Comparison of ENCODE assay signal across 24 mouse cellular contexts in the genomic region with DNA sequence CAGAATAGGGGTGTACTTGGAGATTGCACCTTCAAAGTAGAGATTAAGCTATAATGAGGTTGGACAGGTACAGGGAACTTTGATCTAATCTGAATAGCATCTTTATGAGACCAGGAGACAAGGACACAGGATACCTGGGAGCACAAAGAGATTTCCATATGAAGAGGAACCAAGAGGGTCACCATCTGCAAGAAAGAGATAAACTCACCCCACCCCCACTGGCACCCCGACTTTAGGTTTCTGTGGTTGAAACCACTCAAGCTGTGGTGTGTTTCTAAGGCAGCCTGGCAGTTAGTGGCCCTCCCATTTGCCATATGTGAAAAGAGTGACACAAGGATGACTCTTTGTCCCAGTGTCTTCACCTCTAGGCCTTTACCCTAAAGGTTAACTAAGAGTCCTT. TPM values are rescaled to one million over a fixed set of nuclear protein-coding genes. Genes with fewer than 3 reads are reported as not detected.
DNase-seq lines count a peak whose midpoint lies in the region; ATAC-seq and TF ChIP-seq lines count a peak whose summit lies in the region.
"Had no signal": no experiment of that assay in that cellular context is flagged by ENCODE, and none has a peak within 500 bp of the region (broad histone marks: within the 10 kb centered on the region; RNA-seq: fewer than 3 reads in every experiment).

No protein-coding gene starts in this region.

- no peaks in the 10 kb centered on the region for H3K36me3 ChIP-seq in liver, postnatal 0 days (replicated peaks; ENCODE audit: insufficient read depth, low read length)
- H3K36me3 ChIP-seq in liver, embryonic 11.5 days (ENCODE audit: control insufficient read depth, insufficient read depth, low read length), result no peaks in the 10 kb centered on the region
- H3K36me3 ChIP-seq: embryonic facial prominence, embryonic 15.5 days; forebrain, embryonic 10.5 days; heart, embryonic 15.5 days; hindbrain, embryonic 13.5 days had no signal

- 0 out of 2 replicates have a peak, but pooled peaks have one; percentile 19 for ATAC-seq in liver, postnatal 0 days
- no peak for ATAC-seq in liver, embryonic 11.5 days (replicated peaks; ENCODE audit: low FRiP score)
- ATAC-seq in megakaryocyte-erythroid progenitor cell, adult 5-6 weeks (replicated peaks; ENCODE audit: low FRiP score, low TSS enrichment, poor library complexity, severe bottlenecking), result peak; percentile 68
- ATAC-seq: forebrain, embryonic 14.5 days; hindbrain, postnatal 0 days had no signal

- TF ChIP-seq CTCF in liver, postnatal 0 days (IDR thresholded peaks at IDR 0.05; ENCODE audit: low read depth), result no peak

- H3K27me3 ChIP-seq in liver, postnatal 0 days (ENCODE audit: insufficient read depth, low read length), result no peaks in the 10 kb centered on the region
- H3K27me3 ChIP-seq in liver, embryonic 11.5 days (replicated peaks; ENCODE audit: control insufficient read depth, insufficient read depth, low read length), result no peaks in the 10 kb centered on the region
- H3K27me3 ChIP-seq: embryonic facial prominence, embryonic 15.5 days; heart, embryonic 15.5 days; hindbrain, embryonic 13.5 days had no signal

- H3K9me3 ChIP-seq in liver, postnatal 0 days (ENCODE audit: low read length), result no peaks in the 10 kb centered on the region
- H3K9me3 ChIP-seq in liver, embryonic 11.5 days (ENCODE audit: control insufficient read depth, low read length), result no peaks in the 10 kb centered on the region
- H3K9me3 ChIP-seq: embryonic facial prominence, embryonic 15.5 days; forebrain, embryonic 10.5 days; heart, embryonic 15.5 days; hindbrain, embryonic 13.5 days had no signal

- H3K4me1 ChIP-seq in liver, postnatal 0 days (ENCODE audit: insufficient read depth), result peaks cover 4% of the 10 kb centered on the region
- no peaks in the 10 kb centered on the region for H3K4me1 ChIP-seq in liver, embryonic 11.5 days (replicated peaks; ENCODE audit: control insufficient read depth, insufficient read depth, low read length)
- H3K4me1 ChIP-seq: embryonic facial prominence, embryonic 15.5 days; heart, embryonic 15.5 days; hindbrain, embryonic 13.5 days had no signal

- no peak overlapping the region for H3K27ac ChIP-seq in liver, postnatal 0 days (ENCODE audit: low read depth)
- H3K27ac ChIP-seq in liver, embryonic 11.5 days (ENCODE audit: low read depth, low read length), result no peak overlapping the region
- H3K27ac ChIP-seq: embryonic facial prominence, embryonic 15.5 days; forebrain, embryonic 10.5 days; heart, embryonic 15.5 days; hindbrain, embryonic 13.5 days; hindbrain, postnatal 0 days had no signal

- no peak overlapping the region for H3K4me2 ChIP-seq in liver, postnatal 0 days (ENCODE audit: low read depth, low read length)
- H3K4me2 ChIP-seq in liver, embryonic 11.5 days, result no peak overlapping the region
- H3K4me2 ChIP-seq: embryonic facial prominence, embryonic 15.5 days; heart, embryonic 11.5 days; heart, embryonic 15.5 days; hindbrain, embryonic 13.5 days had no signal

- 29% methylated on average over 1 of the region's 1 CpGs for WGBS in liver, postnatal 0 days (ENCODE audit: insufficient replicate concordance)
- 35% methylated on average over 1 of the region's 1 CpGs for WGBS in liver, embryonic 11.5 days

- TF ChIP-seq EP300 in liver, postnatal 0 days (IDR thresholded peaks at IDR 0.05; ENCODE audit: low read depth), result no peak

- H3K4me3 ChIP-seq in liver, postnatal 0 days (ENCODE audit: low read depth, low read length), result no peak overlapping the region
- H3K4me3 ChIP-seq in liver, embryonic 11.5 days (ENCODE audit: low read depth, low read length), result no peak overlapping the region
- H3K4me3 ChIP-seq: embryonic facial prominence, embryonic 15.5 days; erythroblast, embryonic 14.5 days; forebrain, embryonic 10.5 days; heart, embryonic 15.5 days; hindbrain, embryonic 13.5 days had no signal

- no peak overlapping the region for H3K9ac ChIP-seq in liver, postnatal 0 days (replicated peaks)
- no peak overlapping the region for H3K9ac ChIP-seq in liver, embryonic 11.5 days (ENCODE audit: low read depth, low read length)
- H3K9ac ChIP-seq: embryonic facial prominence, embryonic 15.5 days; heart, embryonic 15.5 days; hindbrain, embryonic 13.5 days had no signal

- no peak for DNase-seq in liver, postnatal 0 days
- DNase-seq in liver, embryonic 11.5 days (ENCODE audit: low spot score), result no peak
- DNase-seq in A20 (ENCODE audit: low read depth, low spot score) (peak; percentile 76), MEL-GATA-1-ER (ENCODE audit: extremely low read depth, low read depth) (peak; percentile 80)
- no peak for DNase-seq in lung, postnatal 36 days
- DNase-seq in heart, adult 9 months (ENCODE audit: low spot score in 2 of 2), result no peak
- DNase-seq in left cerebral cortex, adult 9 months (ENCODE audit: low spot score in 2 of 2), result no peak
- DNase-seq: adrenal gland, adult 2 months; adrenal gland, postnatal 25 days; cerebellum, adult 18-20 months; cerebellum, adult 9-11 months; cerebellum, postnatal 36 days; gastrocnemius, postnatal 36 days; heart, adult 18-20 months; heart, postnatal 14 days had no signal

RNA-seq across cellular contexts. Expression of gene Grhpr, which starts 39.0 kb away (rescaled TPM):
- 448 and 458 TPM in 2 replicates for polyA plus RNA-seq in liver, postnatal 0 days (2015; fragmentation: Nextera tagmentation; extraction: Ambion mirVana)
- polyA plus RNA-seq in liver, embryonic 11.5 days (2014; fragmentation: Nextera tagmentation; extraction: Ambion mirVana), result 128 and 139 TPM in 2 replicates
- total RNA-seq in megakaryocyte-erythroid progenitor cell, adult 5-6 weeks (2014; fragmentation: Nextera tagmentation), result 16.9 and 25.1 TPM in 2 replicates
- 13.7 and 21.5 TPM in 2 replicates for total RNA-seq in megakaryocyte-erythroid progenitor cell, adult 5-6 weeks (2017)

Comparison
In these comparisons a context has a peak if more than half of its experiments do, and no peak if none do; other contexts are left out.
1. DNase-seq: peak in A20 (single experiment) and MEL-GATA-1-ER (single experiment); none in liver, postnatal 0 days (single experiment), liver, embryonic 11.5 days (single experiment), lung, postnatal 36 days (single experiment), heart, adult 9 months (0 of 2) and left cerebral cortex, adult 9 months (0 of 2).